Comparison of ENCODE assay signal across 17 mouse cellular contexts in genomic region chr14:77739376-77739775, GRCm38 (mm10).
DNase-seq lines count a peak whose midpoint lies in the region; ATAC-seq and TF ChIP-seq lines count a peak whose summit lies in the region.
"Had no signal": no experiment of that assay in that cellular context is flagged by ENCODE, and none has a peak within 500 bp of the region (broad histone marks: within the 10 kb centered on the region; RNA-seq: fewer than 3 reads in every experiment).

No protein-coding gene starts in this region.

- H3K9me3 ChIP-seq in hindbrain, postnatal 0 days (ENCODE audit: low read length): no peaks in the 10 kb centered on the region
- no peaks in the 10 kb centered on the region for H3K9me3 ChIP-seq in hindbrain, embryonic 10.5 days
- H3K9me3 ChIP-seq: forebrain, embryonic 10.5 days; forebrain, embryonic 13.5 days; hindbrain, embryonic 13.5 days had no signal

- no peak overlapping the region for H3K27ac ChIP-seq in cerebellum, adult 2 months (ENCODE audit: insufficient read depth, low read length)
- no peak overlapping the region for H3K27ac ChIP-seq in hindbrain, postnatal 0 days
- H3K27ac ChIP-seq in hindbrain, embryonic 10.5 days: no peak overlapping the region
- H3K27ac ChIP-seq: forebrain, embryonic 10.5 days; forebrain, embryonic 13.5 days; heart, adult 2 months; heart, embryonic 10.5 days had no signal

- no peaks in the 10 kb centered on the region for H3K27me3 ChIP-seq in cerebellum, adult 2 months (ENCODE audit: control insufficient read depth, insufficient read depth, low read length)
- H3K27me3 ChIP-seq in hindbrain, postnatal 0 days (ENCODE audit: insufficient read depth, low read length): no peaks in the 10 kb centered on the region
- no peaks in the 10 kb centered on the region for H3K27me3 ChIP-seq in hindbrain, embryonic 10.5 days (ENCODE audit: insufficient read depth, poor library complexity, severe bottlenecking)
- H3K27me3 ChIP-seq: forebrain, embryonic 13.5 days; hindbrain, embryonic 13.5 days had no signal

- H3K36me3 ChIP-seq in hindbrain, postnatal 0 days (ENCODE audit: insufficient read depth, low read length): no peaks in the 10 kb centered on the region
- no peaks in the 10 kb centered on the region for H3K36me3 ChIP-seq in hindbrain, embryonic 10.5 days
- H3K36me3 ChIP-seq: forebrain, embryonic 10.5 days; heart, embryonic 10.5 days; hindbrain, embryonic 13.5 days had no signal

- TF ChIP-seq POLR2A in cerebellum, adult 2 months (IDR thresholded peaks at IDR 0.05; ENCODE audit: borderline replicate concordance, insufficient read depth, low read length): no peak
- no peak for TF ChIP-seq POLR2A in brain, embryonic 14.5 days (IDR thresholded peaks at IDR 0.05; ENCODE audit: borderline replicate concordance, extremely low read depth, insufficient read depth, insufficient read length, poor library complexity, severe bottlenecking)

- no peak overlapping the region for H3K4me2 ChIP-seq in hindbrain, postnatal 0 days (ENCODE audit: low read depth, low read length)
- H3K4me2 ChIP-seq: forebrain, embryonic 13.5 days; hindbrain, embryonic 13.5 days had no signal

- H3K4me3 ChIP-seq in cerebellum, adult 2 months (replicated peaks; ENCODE audit: insufficient read depth, low read depth, low read length): no peak overlapping the region
- no peak overlapping the region for H3K4me3 ChIP-seq in hindbrain, postnatal 0 days (ENCODE audit: low read length)
- H3K4me3 ChIP-seq in hindbrain, embryonic 10.5 days: no peak overlapping the region
- H3K4me3 ChIP-seq: forebrain, embryonic 10.5 days; forebrain, embryonic 13.5 days; heart, adult 2 months; heart, embryonic 10.5 days; hindbrain, embryonic 13.5 days had no signal

- no peak overlapping the region for H3K9ac ChIP-seq in hindbrain, postnatal 0 days (replicated peaks; ENCODE audit: low read length)
- H3K9ac ChIP-seq: forebrain, embryonic 13.5 days; hindbrain, embryonic 13.5 days had no signal

- TF ChIP-seq CTCF in cerebellum, adult 2 months (IDR thresholded peaks at IDR 0.05; ENCODE audit: borderline replicate concordance, insufficient read depth, low read depth, low read length): no peak
- TF ChIP-seq CTCF in hindbrain, postnatal 0 days (IDR thresholded peaks at IDR 0.05; ENCODE audit: low read depth): no peak
- TF ChIP-seq CTCF in brain, embryonic 14.5 days (IDR thresholded peaks at IDR 0.05; ENCODE audit: borderline replicate concordance, extremely low read depth, insufficient read depth, insufficient read length): no peak

- H3K4me1 ChIP-seq in cerebellum, adult 2 months (ENCODE audit: control insufficient read depth, insufficient read depth, low read length): peaks cover 11% of the 10 kb centered on the region
- H3K4me1 ChIP-seq in hindbrain, postnatal 0 days (ENCODE audit: insufficient read depth, low read length): no peaks in the 10 kb centered on the region; the same call in 1 of the 2 replicates
- H3K4me1 ChIP-seq in hindbrain, embryonic 10.5 days (replicated peaks): no peaks in the 10 kb centered on the region
- H3K4me1 ChIP-seq: forebrain, embryonic 10.5 days; forebrain, embryonic 13.5 days; heart, embryonic 10.5 days; hindbrain, embryonic 13.5 days had no signal

- peak; percentile 46 to 51 for DNase-seq in cerebellum, postnatal 14 days
- no peak for DNase-seq in cerebellum, adult 2 months
- DNase-seq in hindbrain, postnatal 0 days (ENCODE audit: low spot score): peak; percentile 44
- DNase-seq in hindbrain, embryonic 10.5 days (ENCODE audit: low spot score): no peak
- DNase-seq in brain, embryonic 14.5 days (ENCODE audit: low read depth): peak; percentile 49
- DNase-seq in Muller cell, postnatal 12 days (ENCODE audit: inconsistent ontology term): no peak
- DNase-seq: gastrocnemius, postnatal 25 days; heart, adult 2 months; kidney, adult 18-20 months had no signal

- ATAC-seq in hindbrain, postnatal 0 days: peak; percentile 62; the same call in 1 of the 2 replicates
- ATAC-seq: activated CD4-positive, CD25-positive, alpha-beta regulatory T cell, adult 4 months; CD4-positive, CD25-positive, alpha-beta regulatory T cell, adult 4 months; forebrain, embryonic 13.5 days; inflammation-experienced regulatory T-cells, adult 6 months; intestine, embryonic 16.5 days had no signal

Comparison
In these comparisons a context has a peak if more than half of its experiments do, and no peak if none do; other contexts are left out.
1. DNase-seq: peak in cerebellum, postnatal 14 days (2 of 2), hindbrain, postnatal 0 days (single experiment) and brain, embryonic 14.5 days (single experiment); none in cerebellum, adult 2 months (0 of 2), hindbrain, embryonic 10.5 days (single experiment) and Muller cell, postnatal 12 days (single experiment).